Mouse (Mus musculus): ENCODE data around the gene Ppp1r14a.

Gene Ppp1r14a

GRCm38 (mm10) chr7:29279924-29280323 is 9.2 kb upstream of the Ppp1r14a start:
- no peak for DNase-seq (ENCODE audit: low spot score in 2 of 2)

GRCm38 (mm10) chr7:29280801-29281200 is 8.3 kb upstream of the Ppp1r14a start:
- no peak for DNase-seq (ENCODE audit: low spot score in 2 of 2)

GRCm38 (mm10) chr7:29281201-29282073 is 7.7 kb upstream of the Ppp1r14a start, which contains the start of gene Spint2:
Gene Spint2, minus strand, starts transcription at chr7:29281912.
- DNase-seq (ENCODE audit: low spot score in 2 of 2) = peak; percentile 47 to 75

- no peak for DNase-seq (ENCODE audit: low spot score in 2 of 2)
Measured at GRCm38 (mm10) chr7:29282074-29282554, 7.0 kb upstream of the Ppp1r14a start.

- no peak for DNase-seq (ENCODE audit: low spot score in 2 of 2)
Measured at GRCm38 (mm10) chr7:29283876-29284275, 5.2 kb upstream of the Ppp1r14a start.

GRCm38 (mm10) chr7:29284523-29284922 is 4.6 kb upstream of the Ppp1r14a start:
- DNase-seq (ENCODE audit: low spot score in 2 of 2) = no peak

GRCm38 (mm10) chr7:29287481-29287880 is 1.6 kb upstream of the Ppp1r14a start:
- no peak for DNase-seq (ENCODE audit: low spot score in 2 of 2)

GRCm38 (mm10) chr7:29288079-29288478 is 1.0 kb upstream of the Ppp1r14a start:
- DNase-seq (ENCODE audit: low spot score in 2 of 2) = no peak

GRCm38 (mm10) chr7:29289856-29290255 is 748 bp downstream of the Ppp1r14a start:
- DNase-seq (ENCODE audit: low spot score in 2 of 2) = no peak

GRCm38 (mm10) chr7:29290691-29291485 is 1.8 kb downstream of the Ppp1r14a start:
- DNase-seq (ENCODE audit: low spot score in 2 of 2) = no peak

- DNase-seq (ENCODE audit: low spot score in 2 of 2) = no peak
Measured at GRCm38 (mm10) chr7:29291616-29292457, 2.7 kb downstream of the Ppp1r14a start.

GRCm38 (mm10) chr7:29292458-29293098 is 3.5 kb downstream of the Ppp1r14a start:
- DNase-seq (ENCODE audit: low spot score in 2 of 2) = no peak

GRCm38 (mm10) chr7:29293131-29294065 is 4.3 kb downstream of the Ppp1r14a start:
- DNase-seq (ENCODE audit: low spot score in 2 of 2) = no peak

GRCm38 (mm10) chr7:29294111-29294761 is 5.1 kb downstream of the Ppp1r14a start:
- no peak for DNase-seq (ENCODE audit: low spot score in 2 of 2)

GRCm38 (mm10) chr7:29295861-29296647 is 6.9 kb downstream of the Ppp1r14a start:
- no peak for DNase-seq (ENCODE audit: low spot score in 2 of 2)

GRCm38 (mm10) chr7:29296998-29297397 is 7.9 kb downstream of the Ppp1r14a start:
- DNase-seq (ENCODE audit: low spot score in 2 of 2) = peak; percentile 45 to 58

- peak; percentile 24 to 56 for DNase-seq (ENCODE audit: low spot score in 2 of 2)
Measured at GRCm38 (mm10) chr7:29301127-29301566, 12.0 kb downstream of the Ppp1r14a start.

GRCm38 (mm10) chr7:29302641-29303040 is 13.5 kb downstream of the Ppp1r14a start:
- no peak for DNase-seq (ENCODE audit: low spot score in 2 of 2)
